Mouse (Mus musculus): ENCODE measurements around the gene Fbln1.

GRCm38 (mm10) chr15:85207081-85207480 lies 1.3 kb downstream of the Fbln1 start:
- TF ChIP-seq CTCF (IDR thresholded peaks at IDR 0.05; ENCODE audit: control insufficient read depth, insufficient read depth, insufficient read length) (no peak), MAX (IDR thresholded peaks at IDR 0.05) (no peak), CEBPB (IDR thresholded peaks at IDR 0.05; ENCODE audit: low read depth) (no peak), MYOG (IDR thresholded peaks at IDR 0.05; ENCODE audit: control insufficient read depth, extremely low read depth, insufficient read length) (no peak), USF1 (IDR thresholded peaks at IDR 0.05; ENCODE audit: low read depth) (no peak)
